Mouse (Mus musculus) erythroblast, embryonic 14.5 days (primary cell): Measurements from ENCODE around the gene Rrbp1. TPM values are rescaled to one million over a fixed set of nuclear protein-coding genes. Genes with fewer than 3 reads are reported as not detected.

Source experiments
- H3K27me3 ChIP-seq: 2 replicates; pipeline ENCODE4 v1.6.1; 2012; ENCODE audit warnings: inconsistent platforms; ENCODE audit not compliant: control insufficient read depth
- H3K36me3 ChIP-seq: 2 replicates; pipeline ENCODE4 v1.6.1; 2012; ENCODE audit warnings: mild to moderate bottlenecking, inconsistent platforms; ENCODE audit not compliant: control insufficient read depth
- H3K4me1 ChIP-seq: 2 replicates; pipeline ENCODE4 v1.6.1; 2012; ENCODE audit warnings: inconsistent platforms; ENCODE audit not compliant: control insufficient read depth
- H3K4me3 ChIP-seq: replicated peaks from 2 replicates; pipeline ENCODE3; 2012; ENCODE audit warnings: moderate library complexity, mild to moderate bottlenecking, inconsistent platforms
- H3K9me3 ChIP-seq: 2 replicates; pipeline ENCODE4 v1.6.1; 2012; ENCODE audit warnings: low read length, inconsistent platforms, mixed read lengths; ENCODE audit not compliant: control insufficient read depth
- GATA1 ChIP-seq: IDR thresholded peaks from 2 replicates; pipeline ENCODE4 v1.6.1; 2012; ENCODE audit warnings: low read length, inconsistent platforms, mixed read lengths
- TAL1 ChIP-seq: IDR thresholded peaks from 3 replicates; pipeline ENCODE4 v1.6.1; 2012; ENCODE audit warnings: low read length, inconsistent platforms, mixed read lengths
- polyA plus RNA-seq: library from polyadenylated mRNA; stranded (reverse); fragments of >175 nt; gene quantifications from 2 replicates; pipeline ENCODE4 v1.2.3, GENCODE M21; 2012

The Rrbp1 gene
- polyA plus RNA-seq, 1 experiment: 4.5 TPM

GRCm38 (mm10) chr2:143934439-143934838 lies 76.6 kb downstream of the Rrbp1 start:
- no peak overlapping the region for H3K4me3 ChIP-seq
- H3K27me3 ChIP-seq: no peaks in the 10 kb centered on the region

GRCm38 (mm10) chr2:143933516-143933915 lies 77.5 kb downstream of the Rrbp1 start:
- H3K9me3 ChIP-seq: no peaks in the 10 kb centered on the region
- peaks cover 5% of the 10 kb centered on the region for H3K36me3 ChIP-seq
- TF ChIP-seq TAL1: no peak
- no peak for TF ChIP-seq GATA1
- no peak overlapping the region for H3K4me3 ChIP-seq
- H3K27me3 ChIP-seq: no peaks in the 10 kb centered on the region
- peaks cover 8% of the 10 kb centered on the region for H3K4me1 ChIP-seq

More at GRCm38 (mm10) chr2:143934439-143934838, 76.6 kb downstream of the Rrbp1 start:
- peaks cover 12% of the 10 kb centered on the region for H3K36me3 ChIP-seq
- TF ChIP-seq TAL1 (no peak), GATA1 (no peak)
- no peaks in the 10 kb centered on the region for H3K9me3 ChIP-seq
- peaks cover 8% of the 10 kb centered on the region for H3K4me1 ChIP-seq

- Histone ChIP-seq H3K9me3 (no peaks in the 10 kb centered on the region), H3K4me3 (no peak overlapping the region), H3K4me1 (peaks cover 14% of the 10 kb centered on the region), H3K36me3 (no peaks in the 10 kb centered on the region), H3K27me3 (no peaks in the 10 kb centered on the region)
- TF ChIP-seq TAL1 (no peak), GATA1 (no peak)
These were observed 78.7 kb downstream of the Rrbp1 start for GRCm38 (mm10) chr2:143932340-143932873.

- H3K9me3 ChIP-seq: no peaks in the 10 kb centered on the region
- H3K27me3 ChIP-seq: no peaks in the 10 kb centered on the region
- H3K4me1 ChIP-seq: peaks cover 17% of the 10 kb centered on the region
- H3K4me3 ChIP-seq: no peak overlapping the region
- H3K36me3 ChIP-seq: no peaks in the 10 kb centered on the region
- TF ChIP-seq GATA1 (no peak), TAL1 (no peak)
These were observed 81.3 kb downstream of the Rrbp1 start for GRCm38 (mm10) chr2:143929607-143930311.

- no peak overlapping the region for H3K4me3 ChIP-seq
- TF ChIP-seq TAL1: no peak
- TF ChIP-seq GATA1: no peak
- H3K36me3 ChIP-seq: no peaks in the 10 kb centered on the region
- no peaks in the 10 kb centered on the region for H3K9me3 ChIP-seq
- peaks cover 19% of the 10 kb centered on the region for H3K4me1 ChIP-seq
- H3K27me3 ChIP-seq: no peaks in the 10 kb centered on the region
These were observed 85.2 kb downstream of the Rrbp1 start for GRCm38 (mm10) chr2:143925826-143926225.

- Histone ChIP-seq H3K4me1 (peaks cover 22% of the 10 kb centered on the region), H3K27me3 (no peaks in the 10 kb centered on the region), H3K4me3 (no peak overlapping the region), H3K36me3 (no peaks in the 10 kb centered on the region), H3K9me3 (no peaks in the 10 kb centered on the region)
- TF ChIP-seq TAL1: no peak
- TF ChIP-seq GATA1: no peak
These were observed 87.0 kb downstream of the Rrbp1 start for GRCm38 (mm10) chr2:143924085-143924484.

- Histone ChIP-seq H3K9me3 (no peaks in the 10 kb centered on the region), H3K4me3 (no peak overlapping the region), H3K4me1 (peaks cover 60% of the 10 kb centered on the region), H3K27me3 (peaks cover 4% of the 10 kb centered on the region), H3K36me3 (no peaks in the 10 kb centered on the region)
- TF ChIP-seq TAL1 (no peak; the same call in 2 of the 3 replicates), GATA1 (no peak)
These were observed 92.1 kb downstream of the Rrbp1 start for GRCm38 (mm10) chr2:143918831-143919502.

GRCm38 (mm10) chr2:143917622-143918021 lies 93.4 kb downstream of the Rrbp1 start:
- Histone ChIP-seq H3K4me3 (peak overlapping the region; percentile 28), H3K4me1 (peaks cover 65% of the 10 kb centered on the region), H3K9me3 (no peaks in the 10 kb centered on the region), H3K27me3 (peaks cover 4% of the 10 kb centered on the region), H3K36me3 (no peaks in the 10 kb centered on the region)
- TF ChIP-seq GATA1: no peak

- H3K9me3 ChIP-seq: no peaks in the 10 kb centered on the region
- no peaks in the 10 kb centered on the region for H3K36me3 ChIP-seq
- peaks cover 77% of the 10 kb centered on the region for H3K4me1 ChIP-seq
- peak; percentile 71 for TF ChIP-seq TAL1
- no peak for TF ChIP-seq GATA1
- H3K27me3 ChIP-seq: peaks cover 4% of the 10 kb centered on the region
- H3K4me3 ChIP-seq: peak overlapping the region; percentile 91
These were observed 94.8 kb downstream of the Rrbp1 start for GRCm38 (mm10) chr2:143916229-143916628.
